Mouse (Mus musculus) kidney, embryonic 15.5 days (tissue): ENCODE results near the gene Uqcrc2. TPM values are rescaled to one million over a fixed set of nuclear protein-coding genes. Genes with fewer than 3 reads are reported as not detected.

Experiments
- ATAC-seq: fragments of 200-750 bp; cut with Nextera tagmentation; replicated peaks from 2 replicates; pipeline ENCODE4 v1.8.0; 2017; ENCODE audit warnings: moderate TSS enrichment; ENCODE audit not compliant: low FRiP score
- H3K27ac ChIP-seq: fragments of 300-500 bp; sonication (generic); 2 replicates; pipeline ENCODE4 v1.5.1; 2015; ENCODE audit warnings: mild to moderate bottlenecking, inconsistent platforms
- H3K27me3 ChIP-seq: fragments of 300-500 bp; sonication (generic); 2 replicates; pipeline ENCODE4 v1.6.1; 2015; ENCODE audit warnings: inconsistent platforms
- H3K36me3 ChIP-seq: fragments of 300-500 bp; sonication (generic); 2 replicates; pipeline ENCODE4 v1.6.1; 2015; ENCODE audit warnings: inconsistent platforms
- H3K4me1 ChIP-seq: fragments of 300-500 bp; sonication (generic); 2 replicates; pipeline ENCODE4 v1.6.1; 2015; ENCODE audit warnings: inconsistent platforms
- H3K4me2 ChIP-seq: fragments of 300-500 bp; sonication (generic); 2 replicates; pipeline ENCODE4 v1.6.1; 2015; ENCODE audit warnings: moderate library complexity, mild to moderate bottlenecking, inconsistent platforms
- H3K4me3 ChIP-seq: fragments of 300-500 bp; sonication (generic); replicated peaks from 2 replicates; pipeline ENCODE4 v1.5.1; 2015; ENCODE audit warnings: mild to moderate bottlenecking, inconsistent platforms
- H3K9ac ChIP-seq: fragments of 300-500 bp; sonication (generic); 2 replicates; pipeline ENCODE4 v1.6.1; 2015; ENCODE audit warnings: mild to moderate bottlenecking, inconsistent platforms
- H3K9me3 ChIP-seq: fragments of 300-500 bp; sonication (generic); replicated peaks from 2 replicates; pipeline ENCODE4 v1.6.1; 2016; ENCODE audit warnings: inconsistent platforms
- WGBS: fragments of 180-500 bp; shearing (Covaris S2); methylation state at CpG from one replicate; pipeline ENCODE4 v1.1.7; 2015; ENCODE audit warnings: mixed read lengths; 5-methylcytosine and 5-hydroxymethylcytosine counted together
- polyA plus RNA-seq: library from polyadenylated mRNA; unstranded; fragments of >200 nt; fragmentation: Nextera tagmentation; extraction: Ambion mirVana; gene quantifications from 2 replicates; pipeline ENCODE4 v1.2.1, GENCODE M21; 2015

The Uqcrc2 gene
- polyA plus RNA-seq, 1 experiment from 2014 or later: 241 TPM

- no peak for ATAC-seq
- no peak overlapping the region for H3K4me3 ChIP-seq
- H3K4me1 ChIP-seq: no peaks in the 10 kb centered on the region
- WGBS: 28% methylated on average over 6 of the region's 6 CpGs
- no peak overlapping the region for H3K27ac ChIP-seq
- no peaks in the 10 kb centered on the region for H3K27me3 ChIP-seq
- no peak overlapping the region for H3K9ac ChIP-seq
- no peak overlapping the region for H3K4me2 ChIP-seq
- peaks cover 22% of the 10 kb centered on the region for H3K36me3 ChIP-seq
- no peaks in the 10 kb centered on the region for H3K9me3 ChIP-seq
Observed at GRCm38 (mm10) chr7:120695196-120695595, 60.2 kb downstream of the Uqcrc2 start.

GRCm38 (mm10) chr7:120695641-120696040, 60.7 kb downstream of the Uqcrc2 start:
- H3K27ac ChIP-seq: no peak overlapping the region
- H3K4me2 ChIP-seq: no peak overlapping the region
- peaks cover 19% of the 10 kb centered on the region for H3K36me3 ChIP-seq
- no peaks in the 10 kb centered on the region for H3K27me3 ChIP-seq
- WGBS: 88% methylated on average over 1 of the region's 1 CpGs
- no peak overlapping the region for H3K9ac ChIP-seq
- no peaks in the 10 kb centered on the region for H3K9me3 ChIP-seq
- no peaks in the 10 kb centered on the region for H3K4me1 ChIP-seq
- H3K4me3 ChIP-seq: no peak overlapping the region
- ATAC-seq: no peak

- 96% methylated on average over 2 of the region's 2 CpGs for WGBS
- no peaks in the 10 kb centered on the region for H3K27me3 ChIP-seq
- peaks cover 13% of the 10 kb centered on the region for H3K36me3 ChIP-seq
- H3K9ac ChIP-seq: no peak overlapping the region
- no peak overlapping the region for H3K4me3 ChIP-seq
- no peaks in the 10 kb centered on the region for H3K9me3 ChIP-seq
- no peak overlapping the region for H3K27ac ChIP-seq
- no peak overlapping the region for H3K4me2 ChIP-seq
- ATAC-seq: no peak
- H3K4me1 ChIP-seq: no peaks in the 10 kb centered on the region
Observed at GRCm38 (mm10) chr7:120696331-120696730, 61.4 kb downstream of the Uqcrc2 start.

DNA sequence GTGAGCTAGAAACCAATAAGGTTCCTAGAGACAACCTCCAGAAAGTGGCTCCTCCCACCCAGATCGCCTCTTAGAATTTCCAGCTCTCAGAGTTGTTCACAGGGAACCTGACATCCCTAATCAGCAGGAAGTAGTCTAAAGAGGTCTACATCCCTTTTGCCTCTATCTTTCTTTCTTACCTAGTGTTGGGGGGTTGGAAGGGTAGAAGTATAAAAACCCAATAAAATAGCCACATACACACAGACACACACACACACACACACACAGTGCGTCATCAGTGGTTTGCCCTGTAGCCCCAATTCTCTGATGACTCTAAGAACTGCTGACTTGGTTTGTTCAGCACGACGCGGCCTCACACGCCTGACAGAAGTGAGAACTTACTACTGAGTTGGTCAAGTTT, 64.6 kb downstream of the Uqcrc2 start:
- H3K9me3 ChIP-seq: no peaks in the 10 kb centered on the region
- H3K36me3 ChIP-seq: peaks cover 6% of the 10 kb centered on the region; the same call in 1 of the 2 replicates
- 82% methylated on average over 6 of the region's 6 CpGs for WGBS
- H3K4me1 ChIP-seq: no peaks in the 10 kb centered on the region
- no peak overlapping the region for H3K4me3 ChIP-seq
- no peak overlapping the region for H3K9ac ChIP-seq
- H3K27ac ChIP-seq: no peak overlapping the region
- no peak overlapping the region for H3K4me2 ChIP-seq
- no peaks in the 10 kb centered on the region for H3K27me3 ChIP-seq
- ATAC-seq: no peak

- Histone ChIP-seq H3K4me3 (no peak overlapping the region), H3K4me1 (no peaks in the 10 kb centered on the region), H3K9ac (no peak overlapping the region), H3K27me3 (no peaks in the 10 kb centered on the region), H3K27ac (no peak overlapping the region), H3K9me3 (no peaks in the 10 kb centered on the region), H3K36me3 (no peaks in the 10 kb centered on the region), H3K4me2 (no peak overlapping the region)
- WGBS: 72% methylated on average over 3 of the region's 3 CpGs
- ATAC-seq: no peak
Observed at GRCm38 (mm10) chr7:120703888-120704287, 68.9 kb downstream of the Uqcrc2 start.

Other genes starting within 250 kb of the Uqcrc2 start
- gene Abca16, start 225.5 kb upstream of the Uqcrc2 start, polyA plus RNA-seq: not detected in 2 replicates
- gene Pdzd9, start 35.2 kb downstream of the Uqcrc2 start, polyA plus RNA-seq: 0.37 and 0.52 TPM in 2 replicates
- gene Mosmo, start 42.4 kb downstream of the Uqcrc2 start, polyA plus RNA-seq: 12.3 and 13.3 TPM in 2 replicates
- 0.10 and 0.17 TPM in 2 replicates for gene Vwa3a, start 104.1 kb downstream of the Uqcrc2 start, polyA plus RNA-seq
- gene Gm5737, start 177.2 kb downstream of the Uqcrc2 start, polyA plus RNA-seq: not detected in 2 replicates
- gene Eef2k, start 207.7 kb downstream of the Uqcrc2 start, polyA plus RNA-seq: 23.8 and 27.6 TPM in 2 replicates